In the genomic region with DNA sequence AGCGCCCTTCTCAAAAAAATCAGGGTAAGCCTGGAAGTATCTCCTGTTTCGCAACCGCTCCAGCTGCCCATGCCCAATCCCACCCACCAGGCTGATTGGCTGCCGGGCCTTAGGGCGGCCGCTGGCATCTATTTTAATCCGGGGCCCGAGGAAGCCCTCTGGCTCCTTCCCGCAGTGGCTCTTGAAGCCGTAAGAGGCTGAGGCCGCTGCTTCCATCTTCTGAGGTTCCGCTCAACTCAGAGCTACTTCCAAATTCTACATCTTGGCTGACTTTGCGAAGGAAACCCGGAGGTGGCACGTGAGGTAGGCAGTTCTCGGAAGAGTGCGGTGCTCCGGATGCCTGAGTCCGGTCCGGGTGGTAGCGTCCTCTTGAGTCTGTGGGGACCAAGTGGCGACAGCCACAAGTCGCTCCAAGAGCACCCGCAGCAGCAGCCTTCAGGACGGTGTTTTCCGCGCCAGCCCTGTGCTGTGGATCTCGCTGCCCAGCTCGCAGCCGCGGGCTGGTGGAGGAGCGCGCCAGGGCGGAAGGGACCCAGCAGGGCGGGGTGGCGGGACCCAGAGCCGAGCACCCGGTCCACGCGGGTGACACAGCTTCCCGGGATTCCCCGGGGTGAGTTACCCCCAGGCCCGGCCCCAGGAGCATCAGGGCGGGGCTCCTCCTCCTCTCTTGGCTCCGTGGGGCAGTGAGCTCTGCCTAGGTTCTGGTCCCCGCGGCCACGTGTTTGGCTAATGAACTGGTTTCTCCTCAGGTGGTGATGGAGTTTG, we compare ENCODE assay signal across 1 mouse cellular context.
TF ChIP-seq lines count a peak whose summit lies in the region.

Abcb1b (plus strand) TSS at position 161 of the 765 bp plus-strand sequence.

TF ChIP-seq in CH12.LX, 34 proteins besides CTCF, POLR2A, EP300 and RAD21 (continued from another document):
- no peak for TF ChIP-seq CHD1 (IDR thresholded peaks at IDR 0.05; ENCODE audit: low read depth, low read length)
- no peak for TF ChIP-seq SIN3A (IDR thresholded peaks at IDR 0.05; ENCODE audit: low read length)
- peak; percentile 66 for TF ChIP-seq NELFE (IDR thresholded peaks at IDR 0.05; ENCODE audit: low read depth, low read length)
- TF ChIP-seq KAT2A (IDR thresholded peaks at IDR 0.05; ENCODE audit: insufficient replicate concordance, low read length): no peak
- TF ChIP-seq MAX (IDR thresholded peaks at IDR 0.05; ENCODE audit: low read length): peak; percentile 39; the same call in 1 of the 2 replicates
- TF ChIP-seq ZC3H11A (IDR thresholded peaks at IDR 0.05; ENCODE audit: low read depth, low read length): no peak
- no peak for TF ChIP-seq ELF1 (IDR thresholded peaks at IDR 0.05; ENCODE audit: low read depth, low read length)
- no peak for TF ChIP-seq MEF2A (IDR thresholded peaks at IDR 0.05; ENCODE audit: borderline replicate concordance, low read depth, low read length)
- no peak for TF ChIP-seq MAZ (IDR thresholded peaks at IDR 0.05; ENCODE audit: low read depth, low read length)
